Mouse (Mus musculus) hindbrain, embryonic 16.5 days (tissue): ENCODE results near the gene Aff3. TPM values are rescaled to one million over a fixed set of nuclear protein-coding genes. Genes with fewer than 3 reads are reported as not detected.
A peak's percentile ranks its signal among the peaks of the same experiment; 100 is the strongest.

Experiments
- ATAC-seq: fragments of 200-750 bp; cut with Nextera tagmentation; 2 replicates; pipeline ENCODE4 v1.8.0; 2017; ENCODE audit warnings: moderate TSS enrichment, moderate library complexity
- H3K27ac ChIP-seq: fragments of 300-500 bp; sonication (generic); 2 replicates; pipeline ENCODE4 v1.5.1; 2014; ENCODE audit warnings: low read depth, mild to moderate bottlenecking, control low read depth, low read length, moderate library complexity
- H3K27me3 ChIP-seq: fragments of 300-500 bp; sonication (generic); replicated peaks from 2 replicates; pipeline ENCODE4 v1.6.1; 2014; ENCODE audit warnings: low read length; ENCODE audit not compliant: control insufficient read depth, insufficient read depth
- H3K36me3 ChIP-seq: fragments of 300-500 bp; sonication (generic); 2 replicates; pipeline ENCODE4 v1.6.1; 2014; ENCODE audit warnings: mild to moderate bottlenecking, low read length, moderate library complexity, mixed read lengths; ENCODE audit not compliant: control insufficient read depth, insufficient read depth
- H3K4me1 ChIP-seq: fragments of 300-500 bp; sonication (generic); 2 replicates; pipeline ENCODE4 v1.6.1; 2014; ENCODE audit warnings: low read depth, low read length; ENCODE audit not compliant: control insufficient read depth, insufficient read depth
- H3K4me2 ChIP-seq: fragments of 300-500 bp; sonication (generic); 2 replicates; pipeline ENCODE4 v1.6.1; 2014; ENCODE audit warnings: mild to moderate bottlenecking, low read length, control low read depth, moderate library complexity
- H3K4me3 ChIP-seq: fragments of 300-500 bp; sonication (generic); 2 replicates; pipeline ENCODE4 v1.5.1; 2014; ENCODE audit warnings: mild to moderate bottlenecking, low read length, control low read depth, moderate library complexity
- H3K9ac ChIP-seq: fragments of 300-500 bp; sonication (generic); 2 replicates; pipeline ENCODE4 v1.6.1; 2014; ENCODE audit warnings: low read depth, mild to moderate bottlenecking, control low read depth, low read length, moderate library complexity
- H3K9me3 ChIP-seq: fragments of 300-500 bp; sonication (generic); 2 replicates; pipeline ENCODE4 v1.6.1; 2014; ENCODE audit warnings: mild to moderate bottlenecking, low read length, moderate library complexity; ENCODE audit not compliant: control insufficient read depth
- WGBS: fragments of 180-500 bp; shearing (Covaris S2); extraction: QIAGEN DNeasy Blood & Tissue Kit; methylation state at CpG from one replicate; pipeline ENCODE4 v1.1.7; 2014; 5-methylcytosine and 5-hydroxymethylcytosine counted together
- polyA plus RNA-seq: library from polyadenylated mRNA; unstranded; fragments of >200 nt; fragmentation: Nextera tagmentation; extraction: Ambion mirVana; gene quantifications from 2 replicates; pipeline ENCODE4 v1.2.1, GENCODE M21; 2015

Gene Aff3
- polyA plus RNA-seq, 1 experiment from 2014 or later: 8.4 TPM

DNA sequence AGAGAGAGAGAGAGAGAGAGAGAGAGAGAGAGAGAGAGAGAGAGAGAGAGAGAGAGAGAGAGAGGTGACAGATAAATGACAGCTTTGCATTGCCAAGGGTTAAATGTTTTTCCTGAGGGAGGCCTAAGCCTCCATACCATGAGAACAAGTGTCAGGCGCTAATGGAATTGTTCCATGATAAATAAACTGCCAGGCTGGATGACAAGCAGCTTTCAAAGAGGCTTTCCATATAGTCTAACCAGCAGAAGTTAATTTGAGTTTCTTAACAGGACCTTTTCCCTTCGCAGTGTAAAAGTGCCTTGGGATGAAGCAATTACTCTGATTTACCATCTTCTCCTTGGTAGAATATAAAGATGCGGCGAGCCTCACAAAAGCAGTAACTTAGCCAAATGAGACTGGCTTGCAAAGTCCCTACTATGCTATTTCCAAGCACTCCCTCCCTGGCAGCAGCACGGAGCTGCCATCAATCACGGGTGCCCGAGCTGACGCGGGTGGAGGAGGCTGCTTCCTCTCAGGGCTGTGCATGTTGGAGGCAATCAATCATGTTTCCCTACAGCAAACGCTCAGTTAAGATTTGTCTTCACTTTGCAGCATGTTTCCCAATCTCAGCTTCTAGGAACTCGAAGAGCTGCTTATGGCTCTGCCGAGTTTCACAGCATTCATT lies 119.3 kb downstream of the Aff3 start:
- H3K9ac ChIP-seq: no peak overlapping the region
- no peak overlapping the region for H3K4me3 ChIP-seq
- no peaks in the 10 kb centered on the region for H3K9me3 ChIP-seq
- WGBS: 21% methylated on average over 12 of the region's 12 CpGs
- no peaks in the 10 kb centered on the region for H3K36me3 ChIP-seq
- peak; percentile 76 for ATAC-seq
- H3K27ac ChIP-seq: 0 out of 2 replicates have a peak overlapping the region, but pooled peaks have one; percentile 40
- H3K4me1 ChIP-seq: peaks cover 32% of the 10 kb centered on the region
- H3K4me2 ChIP-seq: no peak overlapping the region
- H3K27me3 ChIP-seq: no peaks in the 10 kb centered on the region

DNA sequence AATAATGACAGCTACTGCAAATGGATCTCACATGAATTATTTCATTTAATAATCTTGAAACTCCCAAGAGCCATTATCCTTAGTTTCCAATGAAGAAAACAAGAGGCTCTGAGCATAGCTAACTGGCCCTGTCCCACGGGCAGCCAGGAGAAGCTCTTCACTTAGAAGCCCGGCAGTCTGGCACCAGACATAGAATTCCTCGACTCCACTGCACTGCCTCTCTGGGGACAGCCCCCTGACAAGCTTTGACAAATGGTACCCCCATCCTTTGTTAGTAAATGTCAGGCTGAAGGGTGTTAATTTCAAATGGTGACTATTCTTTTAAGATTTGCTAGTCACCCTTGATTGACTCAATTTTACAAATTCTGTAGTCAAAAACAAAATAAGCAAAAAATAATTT lies 120.3 kb downstream of the Aff3 start:
- Histone ChIP-seq H3K4me3 (no peak overlapping the region), H3K27ac (no peak overlapping the region), H3K4me1 (peaks cover 32% of the 10 kb centered on the region), H3K9ac (no peak overlapping the region), H3K4me2 (no peak overlapping the region), H3K36me3 (no peaks in the 10 kb centered on the region), H3K27me3 (no peaks in the 10 kb centered on the region), H3K9me3 (no peaks in the 10 kb centered on the region)
- no peak for ATAC-seq
- WGBS: 13% methylated on average over 3 of the region's 3 CpGs

DNA sequence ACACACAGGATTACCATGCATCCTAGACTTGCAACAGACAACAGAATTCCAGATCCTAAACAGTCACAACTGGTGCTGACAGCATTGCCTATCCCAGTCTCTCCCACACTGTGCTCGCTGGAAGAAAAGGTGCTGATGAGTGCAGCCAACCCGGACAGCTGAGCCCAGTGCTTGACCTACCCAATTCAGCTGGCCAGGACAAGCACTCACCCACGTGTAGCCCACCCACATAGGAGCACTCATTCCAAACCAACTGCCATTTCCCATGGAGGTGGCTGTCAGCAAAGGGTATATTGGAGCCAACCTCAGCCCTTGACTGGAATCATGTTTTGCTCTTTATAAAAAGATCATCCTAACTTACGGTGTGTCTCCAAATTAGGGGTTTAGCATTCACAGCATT lies 123.2 kb downstream of the Aff3 start:
- Histone ChIP-seq H3K36me3 (no peaks in the 10 kb centered on the region), H3K27ac (no peak overlapping the region), H3K4me1 (peaks cover 25% of the 10 kb centered on the region), H3K4me3 (no peak overlapping the region), H3K4me2 (no peak overlapping the region), H3K9ac (no peak overlapping the region), H3K27me3 (no peaks in the 10 kb centered on the region), H3K9me3 (no peaks in the 10 kb centered on the region)
- ATAC-seq: no peak
- 64% methylated on average over 4 of the region's 4 CpGs for WGBS

DNA sequence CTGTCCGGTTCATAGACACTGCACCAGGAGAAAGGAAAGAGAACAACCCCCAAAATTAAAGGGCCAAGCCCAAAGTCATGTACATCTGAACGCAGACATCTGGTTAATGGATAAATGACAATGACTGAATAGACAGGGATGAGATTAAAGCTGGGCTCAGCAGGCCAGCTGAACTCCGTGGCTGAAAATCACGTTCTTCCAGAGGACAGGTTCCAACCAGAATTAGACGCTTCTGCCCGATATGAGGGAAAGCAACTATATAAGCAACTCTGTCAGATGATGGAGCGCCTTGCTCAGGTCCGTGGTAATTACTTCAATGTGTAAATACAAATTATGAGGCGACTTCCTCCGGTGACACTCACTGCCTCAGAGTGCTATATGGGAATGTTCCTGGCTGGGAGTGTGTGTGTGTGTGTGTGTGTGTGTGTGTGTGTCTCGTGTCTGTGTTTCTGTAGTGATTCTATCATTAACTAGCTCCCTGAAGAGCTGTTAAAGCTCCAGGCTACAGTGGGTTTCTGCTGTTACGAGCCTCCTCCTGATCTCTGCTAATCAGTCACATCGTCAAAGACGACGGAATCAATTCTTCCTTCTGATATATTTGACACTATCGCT lies 127.7 kb downstream of the Aff3 start:
- no peak; the same call in 1 of the 2 replicates for ATAC-seq
- H3K4me1 ChIP-seq: no peaks in the 10 kb centered on the region; the same call in 1 of the 2 replicates
- no peak overlapping the region for H3K27ac ChIP-seq
- H3K4me2 ChIP-seq: no peak overlapping the region
- H3K9ac ChIP-seq: no peak overlapping the region
- 45% methylated on average over 16 of the region's 16 CpGs for WGBS
- no peaks in the 10 kb centered on the region for H3K9me3 ChIP-seq
- H3K27me3 ChIP-seq: no peaks in the 10 kb centered on the region
- H3K36me3 ChIP-seq: peaks cover 5% of the 10 kb centered on the region; the same call in 1 of the 2 replicates
- H3K4me3 ChIP-seq: no peak overlapping the region

DNA sequence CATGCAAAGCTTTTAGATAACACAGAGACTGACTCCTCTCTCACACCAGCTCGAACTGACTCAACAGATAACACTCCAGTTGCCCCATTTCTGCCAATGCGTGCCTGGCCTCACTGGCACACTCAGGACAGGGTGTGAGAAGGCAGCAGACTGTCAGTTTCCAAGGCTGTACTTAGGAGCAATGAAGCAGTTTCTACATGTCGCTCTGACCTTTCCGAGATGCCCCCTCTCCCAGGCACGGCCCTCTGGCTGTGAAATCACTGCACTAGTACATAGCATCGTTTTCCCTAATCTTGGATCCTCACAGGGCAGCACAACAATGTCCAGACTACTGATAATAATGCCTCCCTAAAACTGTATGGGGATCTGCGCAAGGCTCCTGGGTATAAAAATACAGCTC lies 132.2 kb downstream of the Aff3 start:
- no peaks in the 10 kb centered on the region for H3K9me3 ChIP-seq
- H3K9ac ChIP-seq: no peak overlapping the region
- no peak overlapping the region for H3K4me3 ChIP-seq
- WGBS: 93% methylated on average over 7 of the region's 7 CpGs
- no peak for ATAC-seq
- H3K4me1 ChIP-seq: no peaks in the 10 kb centered on the region; the same call in 1 of the 2 replicates
- H3K4me2 ChIP-seq: no peak overlapping the region
- H3K36me3 ChIP-seq: peaks cover 5% of the 10 kb centered on the region; the same call in 1 of the 2 replicates
- no peak overlapping the region for H3K27ac ChIP-seq
- no peaks in the 10 kb centered on the region for H3K27me3 ChIP-seq

DNA sequence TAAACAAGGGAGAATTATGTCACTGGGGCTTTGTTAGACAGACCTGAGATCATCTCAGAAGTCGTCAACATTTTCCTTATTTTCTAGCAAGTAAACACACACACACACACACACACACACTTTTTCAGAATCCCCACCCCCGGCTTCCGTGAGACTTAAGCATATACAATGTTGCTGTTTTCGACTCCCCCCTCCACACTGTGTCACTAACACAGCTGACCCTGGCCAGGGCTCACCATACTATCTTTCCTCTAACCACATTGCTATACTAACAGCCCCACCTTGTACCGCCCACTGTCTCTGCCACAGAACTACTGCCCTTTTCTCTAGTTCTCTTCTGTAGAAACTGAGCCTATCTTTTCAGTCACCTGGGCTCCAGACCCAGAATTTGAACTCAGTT lies 136.1 kb downstream of the Aff3 start:
- no peaks in the 10 kb centered on the region for H3K4me1 ChIP-seq
- no peaks in the 10 kb centered on the region for H3K27me3 ChIP-seq
- no peak overlapping the region for H3K27ac ChIP-seq
- 95% methylated on average over 5 of the region's 5 CpGs for WGBS
- no peak overlapping the region for H3K9ac ChIP-seq
- ATAC-seq: no peak
- H3K9me3 ChIP-seq: 0 out of 2 replicates have a peak, but pooled peaks cover 2% of the 10 kb centered on the region
- H3K4me2 ChIP-seq: no peak overlapping the region
- peaks cover 9% of the 10 kb centered on the region for H3K36me3 ChIP-seq
- H3K4me3 ChIP-seq: no peak overlapping the region

DNA sequence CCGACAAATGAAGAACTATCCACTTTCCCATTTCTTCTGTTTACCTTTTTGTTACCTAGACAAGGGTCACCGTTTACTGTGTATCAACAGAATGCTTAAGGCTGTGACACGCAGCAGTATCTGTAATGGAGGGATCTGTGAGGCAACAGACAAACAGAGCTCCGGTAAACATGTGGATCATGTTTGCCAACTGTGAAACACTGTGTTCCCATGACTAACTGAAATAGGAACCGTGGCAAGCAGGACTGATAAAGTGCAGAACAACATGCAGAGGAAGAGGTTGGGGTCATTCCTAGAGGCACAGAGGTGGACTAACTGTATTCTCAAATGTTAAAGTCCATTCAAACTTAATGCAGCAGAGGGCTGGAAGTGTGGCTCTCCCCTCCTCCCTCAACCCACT lies 138.2 kb downstream of the Aff3 start:
- WGBS: 90% methylated on average over 5 of the region's 5 CpGs
- Histone ChIP-seq H3K9ac (no peak overlapping the region), H3K36me3 (peaks cover 9% of the 10 kb centered on the region), H3K4me1 (no peaks in the 10 kb centered on the region), H3K4me3 (no peak overlapping the region), H3K27ac (no peak overlapping the region), H3K4me2 (no peak overlapping the region), H3K27me3 (no peaks in the 10 kb centered on the region), H3K9me3 (0 out of 2 replicates have a peak, but pooled peaks cover 2% of the 10 kb centered on the region)
- no peak for ATAC-seq

- no peak for ATAC-seq
- H3K4me1 ChIP-seq: no peaks in the 10 kb centered on the region
- no peaks in the 10 kb centered on the region for H3K27me3 ChIP-seq
- 95% methylated on average over 11 of the region's 11 CpGs for WGBS
- 0 out of 2 replicates have a peak, but pooled peaks cover 2% of the 10 kb centered on the region for H3K9me3 ChIP-seq
- H3K9ac ChIP-seq: no peak overlapping the region
- peaks cover 9% of the 10 kb centered on the region for H3K36me3 ChIP-seq
- H3K4me2 ChIP-seq: no peak overlapping the region
- H3K27ac ChIP-seq: no peak overlapping the region
- no peak overlapping the region for H3K4me3 ChIP-seq
Observed at GRCm38 (mm10) chr1:38521651-38522050, 143.1 kb downstream of the Aff3 start.

- no peak overlapping the region for H3K4me2 ChIP-seq
- H3K36me3 ChIP-seq: no peaks in the 10 kb centered on the region
- no peaks in the 10 kb centered on the region for H3K9me3 ChIP-seq
- H3K27me3 ChIP-seq: no peaks in the 10 kb centered on the region
- no peak overlapping the region for H3K27ac ChIP-seq
- ATAC-seq: no peak
- H3K9ac ChIP-seq: no peak overlapping the region
- 57% methylated on average over 1 of the region's 1 CpGs for WGBS
- peaks cover 23% of the 10 kb centered on the region for H3K4me1 ChIP-seq
- no peak overlapping the region for H3K4me3 ChIP-seq
Observed at GRCm38 (mm10) chr1:38516225-38516624, 148.5 kb downstream of the Aff3 start.
